Mouse (Mus musculus): Measurements from ENCODE around the gene Htr5b.

GRCm38 (mm10) chr1:121461895-121462294, 66.4 kb downstream of the Htr5b start:
- TF ChIP-seq GATA1 (IDR thresholded peaks at IDR 0.05; ENCODE audit: borderline replicate concordance, low read length) = no peak
- TF ChIP-seq CTCF (IDR thresholded peaks at IDR 0.05; ENCODE audit: low read depth, low read length) = no peak
